Mouse (Mus musculus) kidney, embryonic 15.5 days (tissue): ENCODE results near the gene Slc2a9. TPM values are rescaled to one million over a fixed set of nuclear protein-coding genes. Genes with fewer than 3 reads are reported as not detected.
A peak's percentile ranks its signal among the peaks of the same experiment; 100 is the strongest.
"Not testable (repeated sequence)": the region's sequence is repeated elsewhere in the genome, so short reads cannot be mapped to it uniquely, and the experiment has no call there.

ENCODE experiments used
- ATAC-seq: fragments of 200-750 bp; cut with Nextera tagmentation; replicated peaks from 2 replicates; pipeline ENCODE4 v1.8.0; 2017; ENCODE audit warnings: moderate TSS enrichment; ENCODE audit not compliant: low FRiP score
- H3K27ac ChIP-seq: fragments of 300-500 bp; sonication (generic); 2 replicates; pipeline ENCODE4 v1.5.1; 2015; ENCODE audit warnings: mild to moderate bottlenecking, inconsistent platforms
- H3K27me3 ChIP-seq: fragments of 300-500 bp; sonication (generic); 2 replicates; pipeline ENCODE4 v1.6.1; 2015; ENCODE audit warnings: inconsistent platforms
- H3K36me3 ChIP-seq: fragments of 300-500 bp; sonication (generic); 2 replicates; pipeline ENCODE4 v1.6.1; 2015; ENCODE audit warnings: inconsistent platforms
- H3K4me1 ChIP-seq: fragments of 300-500 bp; sonication (generic); 2 replicates; pipeline ENCODE4 v1.6.1; 2015; ENCODE audit warnings: inconsistent platforms
- H3K4me2 ChIP-seq: fragments of 300-500 bp; sonication (generic); 2 replicates; pipeline ENCODE4 v1.6.1; 2015; ENCODE audit warnings: moderate library complexity, mild to moderate bottlenecking, inconsistent platforms
- H3K4me3 ChIP-seq: fragments of 300-500 bp; sonication (generic); replicated peaks from 2 replicates; pipeline ENCODE4 v1.5.1; 2015; ENCODE audit warnings: mild to moderate bottlenecking, inconsistent platforms
- H3K9ac ChIP-seq: fragments of 300-500 bp; sonication (generic); 2 replicates; pipeline ENCODE4 v1.6.1; 2015; ENCODE audit warnings: mild to moderate bottlenecking, inconsistent platforms
- H3K9me3 ChIP-seq: fragments of 300-500 bp; sonication (generic); replicated peaks from 2 replicates; pipeline ENCODE4 v1.6.1; 2016; ENCODE audit warnings: inconsistent platforms
- WGBS: fragments of 180-500 bp; shearing (Covaris S2); methylation state at CpG from one replicate; pipeline ENCODE4 v1.1.7; 2015; ENCODE audit warnings: mixed read lengths; 5-methylcytosine and 5-hydroxymethylcytosine counted together
- polyA plus RNA-seq: library from polyadenylated mRNA; unstranded; fragments of >200 nt; fragmentation: Nextera tagmentation; extraction: Ambion mirVana; gene quantifications from 2 replicates; pipeline ENCODE4 v1.2.1, GENCODE M21; 2015

The Slc2a9 gene
- polyA plus RNA-seq, 1 experiment from 2014 or later = 1.4 TPM

GRCm38 (mm10) chr5:38479908-38480725 is 22.8 kb downstream of the Slc2a9 start:
- Histone ChIP-seq H3K4me2 (peak overlapping the region; percentile 57), H3K4me1 (peaks cover 37% of the 10 kb centered on the region), H3K9me3 (no peaks in the 10 kb centered on the region), H3K9ac (peak overlapping the region; percentile 39; the same call in 1 of the 2 replicates), H3K4me3 (peak overlapping the region; percentile 36), H3K27ac (peak overlapping the region; percentile 85), H3K36me3 (no peaks in the 10 kb centered on the region), H3K27me3 (no peaks in the 10 kb centered on the region)
- ATAC-seq = peak; percentile 84
- 3% methylated on average over 22 of the region's 22 CpGs for WGBS

GRCm38 (mm10) chr5:38479545-38479907 is 23.4 kb downstream of the Slc2a9 start:
- ATAC-seq = peak; percentile 37
- not testable (repeated sequence) for H3K9ac ChIP-seq, H3K36me3 ChIP-seq, H3K9me3 ChIP-seq, H3K27me3 ChIP-seq
- H3K4me3 ChIP-seq = peak overlapping the region; percentile 36
- peak overlapping the region; percentile 57 for H3K4me2 ChIP-seq
- peak overlapping the region; percentile 85 for H3K27ac ChIP-seq
- peaks cover 37% of the 10 kb centered on the region for H3K4me1 ChIP-seq

DNA sequence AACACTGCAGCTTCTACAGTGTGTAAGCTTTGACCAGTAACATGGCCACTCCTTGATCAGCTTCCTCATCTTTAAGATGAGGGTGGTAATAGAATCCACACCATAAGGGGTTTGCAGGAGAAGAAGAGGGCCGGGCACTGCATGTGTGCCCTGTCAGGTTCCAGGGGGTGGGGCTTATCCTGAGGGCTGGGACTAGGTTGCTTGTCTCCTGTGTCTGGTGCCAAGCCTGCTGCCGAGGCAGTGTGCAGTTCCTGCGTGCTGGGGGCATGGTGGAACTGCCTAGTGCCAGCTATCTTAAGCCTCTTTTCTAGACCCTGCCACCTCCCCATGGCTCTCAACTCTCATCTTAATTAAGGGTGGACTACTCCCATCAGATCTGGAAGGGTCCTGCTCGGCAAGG is 23.9 kb downstream of the Slc2a9 start:
- no peak for ATAC-seq
- Histone ChIP-seq H3K9ac (no peak overlapping the region), H3K27ac (no peak overlapping the region), H3K9me3 (no peaks in the 10 kb centered on the region), H3K4me1 (peaks cover 36% of the 10 kb centered on the region), H3K4me2 (peak overlapping the region; percentile 28; the same call in 1 of the 2 replicates), H3K4me3 (no peak overlapping the region), H3K36me3 (no peaks in the 10 kb centered on the region), H3K27me3 (no peaks in the 10 kb centered on the region)
- 47% methylated on average over 4 of the region's 4 CpGs for WGBS

- no peaks in the 10 kb centered on the region for H3K27me3 ChIP-seq
- no peak overlapping the region for H3K4me3 ChIP-seq
- H3K9ac ChIP-seq = no peak overlapping the region
- ATAC-seq = no peak
- WGBS = 81% methylated on average over 7 of the region's 7 CpGs
- H3K36me3 ChIP-seq = no peaks in the 10 kb centered on the region
- peaks cover 31% of the 10 kb centered on the region for H3K4me1 ChIP-seq
- no peaks in the 10 kb centered on the region for H3K9me3 ChIP-seq
- H3K4me2 ChIP-seq = no peak overlapping the region
- H3K27ac ChIP-seq = no peak overlapping the region
Observed at GRCm38 (mm10) chr5:38477731-38478445, 25.1 kb downstream of the Slc2a9 start.

GRCm38 (mm10) chr5:38476861-38477565 is 25.9 kb downstream of the Slc2a9 start:
- Histone ChIP-seq H3K4me2 (no peak overlapping the region), H3K36me3 (no peaks in the 10 kb centered on the region), H3K9me3 (no peaks in the 10 kb centered on the region), H3K27ac (no peak overlapping the region), H3K4me3 (no peak overlapping the region), H3K4me1 (peaks cover 30% of the 10 kb centered on the region), H3K27me3 (no peaks in the 10 kb centered on the region), H3K9ac (no peak overlapping the region)
- 86% methylated on average over 25 of the region's 25 CpGs for WGBS
- no peak for ATAC-seq

- no peaks in the 10 kb centered on the region for H3K4me1 ChIP-seq
- no peaks in the 10 kb centered on the region for H3K27me3 ChIP-seq
- no peak for ATAC-seq
- H3K27ac ChIP-seq = no peak overlapping the region
- H3K4me2 ChIP-seq = no peak overlapping the region
- no peak overlapping the region for H3K9ac ChIP-seq
- no peaks in the 10 kb centered on the region for H3K36me3 ChIP-seq
- no peaks in the 10 kb centered on the region for H3K9me3 ChIP-seq
- H3K4me3 ChIP-seq = no peak overlapping the region
- WGBS = 75% methylated on average over 6 of the region's 6 CpGs
Observed at GRCm38 (mm10) chr5:38470881-38471280, 32.1 kb downstream of the Slc2a9 start.

DNA sequence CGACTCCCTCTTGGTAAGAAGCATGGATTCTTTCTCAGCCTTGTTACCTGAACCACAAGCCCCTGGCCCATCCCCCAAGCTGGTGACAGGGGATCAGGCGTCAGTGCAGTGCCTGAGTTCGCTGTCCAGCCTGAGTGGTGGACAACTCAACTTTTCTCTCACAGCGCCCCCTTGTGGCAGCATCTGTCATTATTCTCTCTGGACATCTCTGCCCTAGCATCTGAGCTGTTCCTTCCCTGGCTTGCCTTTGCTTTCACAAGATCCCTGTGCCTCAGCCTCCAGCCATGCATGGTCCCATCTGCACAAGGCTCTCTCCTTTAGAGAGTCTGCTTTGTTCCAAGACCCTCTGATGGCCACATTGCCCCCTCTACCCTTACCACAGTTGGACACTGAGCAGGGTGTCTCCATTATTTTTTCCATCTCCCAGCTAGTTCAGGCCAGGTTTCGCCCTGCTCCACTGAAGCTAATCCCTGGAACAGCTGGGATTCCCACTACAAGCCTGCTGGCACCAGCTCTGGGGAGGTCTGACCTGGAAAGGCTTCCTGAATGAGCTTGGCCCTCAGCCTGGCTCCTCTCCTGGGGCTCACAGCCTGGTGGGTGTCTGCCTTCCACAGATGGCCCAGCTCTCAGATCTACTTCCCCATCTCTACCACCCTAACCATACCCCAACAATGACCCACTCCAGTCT is 32.9 kb downstream of the Slc2a9 start:
- no peak overlapping the region for H3K9ac ChIP-seq
- no peaks in the 10 kb centered on the region for H3K36me3 ChIP-seq
- peak; percentile 77; the same call in 1 of the 2 replicates for ATAC-seq
- H3K4me2 ChIP-seq = no peak overlapping the region
- H3K27ac ChIP-seq = no peak overlapping the region
- no peaks in the 10 kb centered on the region for H3K4me1 ChIP-seq
- no peaks in the 10 kb centered on the region for H3K9me3 ChIP-seq
- no peak overlapping the region for H3K4me3 ChIP-seq
- no peaks in the 10 kb centered on the region for H3K27me3 ChIP-seq
- 23% methylated on average over 5 of the region's 5 CpGs for WGBS

- 76% methylated on average over 5 of the region's 5 CpGs for WGBS
- ATAC-seq = no peak
- Histone ChIP-seq H3K27ac (no peak overlapping the region), H3K36me3 (no peaks in the 10 kb centered on the region), H3K9me3 (no peaks in the 10 kb centered on the region), H3K4me2 (no peak overlapping the region), H3K27me3 (no peaks in the 10 kb centered on the region), H3K9ac (no peak overlapping the region), H3K4me3 (no peak overlapping the region), H3K4me1 (no peaks in the 10 kb centered on the region)
Observed at GRCm38 (mm10) chr5:38466569-38467110, 36.3 kb downstream of the Slc2a9 start.

GRCm38 (mm10) chr5:38461261-38461660 is 41.7 kb downstream of the Slc2a9 start:
- Histone ChIP-seq H3K9ac (no peak overlapping the region), H3K27me3 (no peaks in the 10 kb centered on the region), H3K4me3 (no peak overlapping the region), H3K4me2 (no peak overlapping the region), H3K9me3 (no peaks in the 10 kb centered on the region), H3K27ac (no peak overlapping the region), H3K36me3 (no peaks in the 10 kb centered on the region), H3K4me1 (no peaks in the 10 kb centered on the region)
- WGBS = 87% methylated on average over 5 of the region's 5 CpGs
- no peak for ATAC-seq

- H3K4me3 ChIP-seq = no peak overlapping the region
- H3K4me1 ChIP-seq = no peaks in the 10 kb centered on the region
- no peak overlapping the region for H3K4me2 ChIP-seq
- H3K27ac ChIP-seq = no peak overlapping the region
- H3K27me3 ChIP-seq = no peaks in the 10 kb centered on the region
- H3K36me3 ChIP-seq = no peaks in the 10 kb centered on the region
- H3K9ac ChIP-seq = no peak overlapping the region
- ATAC-seq = no peak
- WGBS = 82% methylated on average over 3 of the region's 3 CpGs
- H3K9me3 ChIP-seq = no peaks in the 10 kb centered on the region
Observed at GRCm38 (mm10) chr5:38450936-38451335, 52.0 kb downstream of the Slc2a9 start.

GRCm38 (mm10) chr5:38449607-38450006 is 53.3 kb downstream of the Slc2a9 start:
- ATAC-seq = no peak
- Histone ChIP-seq H3K9ac (no peak overlapping the region), H3K4me1 (no peaks in the 10 kb centered on the region), H3K27me3 (no peaks in the 10 kb centered on the region), H3K4me3 (no peak overlapping the region), H3K9me3 (no peaks in the 10 kb centered on the region), H3K4me2 (no peak overlapping the region), H3K27ac (no peak overlapping the region), H3K36me3 (no peaks in the 10 kb centered on the region)
- 87% methylated on average over 8 of the region's 8 CpGs for WGBS
